8 mouse cellular contexts compared by ENCODE assay signal in genomic region chr11:103381956-103382613, GRCm38 (mm10). TPM values are rescaled to one million over a fixed set of nuclear protein-coding genes. Genes with fewer than 3 reads are reported as not detected.
A peak's percentile ranks its signal among the peaks of the same experiment; 100 is the strongest.
DNase-seq lines count a peak whose midpoint lies in the region; ATAC-seq and TF ChIP-seq lines count a peak whose summit lies in the region.

No protein-coding gene starts in this region.

- no peak for DNase-seq in layer of hippocampus, adult 2 months (ENCODE audit: low spot score in 2 of 2)
- DNase-seq in layer of hippocampus, postnatal 14 days (ENCODE audit: low spot score in 2 of 2), result no peak
- peak; percentile 91 for DNase-seq in heart, adult 8-10 months (ENCODE audit: low spot score)
- DNase-seq in kidney, postnatal 0 days (ENCODE audit: low spot score), result peak; percentile 70
- DNase-seq in yolk sac, embryonic 10.5 days (ENCODE audit: low spot score), result no peak
- no peak for DNase-seq in layer of hippocampus, adult 9-10 months (ENCODE audit: low spot score)

- H3K4me3 ChIP-seq in layer of hippocampus, adult 2 months, result no peak overlapping the region
- no peak overlapping the region for H3K4me3 ChIP-seq in kidney, postnatal 0 days (replicated peaks; ENCODE audit: low read depth, low read length)

- 38% methylated on average over 5 of the region's 5 CpGs for WGBS in kidney, postnatal 0 days

- no peaks in the 10 kb centered on the region for H3K9me3 ChIP-seq in kidney, postnatal 0 days (replicated peaks; ENCODE audit: low read length)

- peaks cover 15% of the 10 kb centered on the region for H3K4me1 ChIP-seq in kidney, postnatal 0 days (replicated peaks; ENCODE audit: insufficient read depth, low read length)

- H3K36me3 ChIP-seq in kidney, postnatal 0 days (ENCODE audit: insufficient read depth, low read length), result peaks cover 12% of the 10 kb centered on the region; the same call in 1 of the 2 replicates

- no peak overlapping the region for H3K9ac ChIP-seq in kidney, postnatal 0 days (ENCODE audit: low read depth, low read length)

- H3K27ac ChIP-seq in layer of hippocampus, adult 2 months, result peak overlapping the region; percentile 50; the same call in 1 of the 2 replicates
- peak overlapping the region; percentile 50 for H3K27ac ChIP-seq in kidney, postnatal 0 days

- H3K27me3 ChIP-seq in kidney, postnatal 0 days (ENCODE audit: insufficient read depth, low read length), result no peaks in the 10 kb centered on the region

- TF ChIP-seq CTCF in layer of hippocampus, adult 2 months (conservative IDR thresholded peaks at IDR 0.05), result no peak
- no peak for TF ChIP-seq CTCF in kidney, postnatal 0 days (IDR thresholded peaks at IDR 0.05; ENCODE audit: low read depth)

- peak; percentile 93 for ATAC-seq in activated CD4-positive, CD25-positive, alpha-beta regulatory T cell, adult 4 months
- peak; percentile 25; the same call in 1 of the 2 replicates for ATAC-seq in kidney, postnatal 0 days (replicated peaks; ENCODE audit: low FRiP score, low read depth)
- ATAC-seq in megakaryocyte-erythroid progenitor cell, adult 5-6 weeks (replicated peaks; ENCODE audit: low FRiP score, low TSS enrichment, poor library complexity, severe bottlenecking), result peak; percentile 76

- no peak overlapping the region for H3K4me2 ChIP-seq in kidney, postnatal 0 days (ENCODE audit: low read length)

RNA-seq across cellular contexts. Expression of gene Arhgap27, which starts 18.6 kb away (rescaled TPM):
- 10 to 100 TPM; 11.8 to 14.0 TPM for total RNA-seq in layer of hippocampus, adult 2 months (2021)
- total RNA-seq in layer of hippocampus, postnatal 14 days (2021), result 10 to 100 TPM in 1 of 2 experiments, 1 to 10 TPM in 1; 9.8 to 10.1 TPM
- 10 to 100 TPM; 25.5 to 33.2 TPM for polyA plus RNA-seq in activated CD4-positive, CD25-positive, alpha-beta regulatory T cell, adult 4 months (2017; shearing (Covaris generic))
- 10 to 100 TPM; 11.9 to 20.4 (median 13.3) TPM for total RNA-seq in heart, adult 8-10 months (2022)
- 15.9 and 16.6 TPM in 2 replicates for polyA plus RNA-seq in kidney, postnatal 0 days (2015; fragmentation: Nextera tagmentation; extraction: Ambion mirVana)
- total RNA-seq in megakaryocyte-erythroid progenitor cell, adult 5-6 weeks (2014; fragmentation: Nextera tagmentation), result 1.4 and 3.3 TPM in 2 replicates
- total RNA-seq in megakaryocyte-erythroid progenitor cell, adult 5-6 weeks (2017), result 2.1 and 11.1 TPM in 2 replicates

RNA-seq across cellular contexts. Expression of gene Plekhm1, which starts 30.4 kb away (rescaled TPM):
- 10 to 100 TPM; 18.3 to 20.3 TPM for total RNA-seq in layer of hippocampus, adult 2 months (2021)
- total RNA-seq in layer of hippocampus, postnatal 14 days (2021), result 10 to 100 TPM; 17.0 to 17.7 TPM
- polyA plus RNA-seq in activated CD4-positive, CD25-positive, alpha-beta regulatory T cell, adult 4 months (2017; shearing (Covaris generic)), result 1 to 10 TPM; 7.0 to 9.3 TPM
- total RNA-seq in heart, adult 8-10 months (2022), result 10 to 100 TPM; 11.0 to 12.5 (median 11.6) TPM
- 5.4 and 6.1 TPM in 2 replicates for polyA plus RNA-seq in kidney, postnatal 0 days (2015; fragmentation: Nextera tagmentation; extraction: Ambion mirVana)
- total RNA-seq in megakaryocyte-erythroid progenitor cell, adult 5-6 weeks (2014; fragmentation: Nextera tagmentation), result 12.5 and 16.3 TPM in 2 replicates
- total RNA-seq in megakaryocyte-erythroid progenitor cell, adult 5-6 weeks (2017), result 2.2 and 2.7 TPM in 2 replicates

Comparison
In these comparisons a context has a peak if more than half of its experiments do, and no peak if none do; other contexts are left out.
1. DNase-seq: peak in heart, adult 8-10 months (single experiment) and kidney, postnatal 0 days (single experiment); none in layer of hippocampus, adult 2 months (0 of 2), layer of hippocampus, postnatal 14 days (0 of 2), yolk sac, embryonic 10.5 days (single experiment) and layer of hippocampus, adult 9-10 months (single experiment).
2. ATAC-seq: peak in every context shown above with its lines; median percentile 93 in activated CD4-positive, CD25-positive, alpha-beta regulatory T cell, adult 4 months; 76 in megakaryocyte-erythroid progenitor cell, adult 5-6 weeks; 25 in kidney, postnatal 0 days.